Mouse (Mus musculus) spleen, adult 2 months (tissue): ENCODE measurements around the gene Mpzl3. TPM values are rescaled to one million over a fixed set of nuclear protein-coding genes. Genes with fewer than 3 reads are reported as not detected.

Experiments
- DNase-seq, 2 experiments: peaks; one replicate each; pipeline versions ENCODE4 v3.0.0 to v3.0.0-alpha.2; 2012 to 2021; ENCODE audit warnings: low spot score in 2 of 2, low read depth in 1 of 2
- H3K27ac ChIP-seq: fragments of 200-500 bp; 2 replicates; pipeline ENCODE4 v1.5.1; 2012; ENCODE audit warnings: low read length, inconsistent platforms; ENCODE audit not compliant: insufficient read depth
- H3K27me3 ChIP-seq: fragments of 200-500 bp; 2 replicates; pipeline ENCODE4 v1.6.1; 2012; ENCODE audit warnings: mild to moderate bottlenecking, moderate library complexity, low read length, inconsistent platforms; ENCODE audit not compliant: control insufficient read depth, insufficient read depth
- H3K36me3 ChIP-seq: fragments of 200-500 bp; 2 replicates; pipeline ENCODE4 v1.6.1; 2012; ENCODE audit warnings: mild to moderate bottlenecking, low read length, inconsistent platforms; ENCODE audit not compliant: control insufficient read depth, insufficient read depth
- H3K4me1 ChIP-seq: fragments of 200-500 bp; 2 replicates; pipeline ENCODE4 v1.6.1; 2011; ENCODE audit warnings: inconsistent platforms; ENCODE audit not compliant: control insufficient read depth, insufficient read depth, insufficient read length
- H3K4me3 ChIP-seq: fragments of 200-500 bp; 2 replicates; pipeline ENCODE4 v1.5.1; 2011; ENCODE audit warnings: mild to moderate bottlenecking, inconsistent platforms; ENCODE audit not compliant: insufficient read depth, insufficient read length; ENCODE audit errors: extremely low read depth
- CTCF ChIP-seq: fragments of 200-500 bp; IDR thresholded peaks from 2 replicates; pipeline ENCODE4 v1.5.1; 2011; ENCODE audit warnings: mild to moderate bottlenecking, inconsistent platforms; ENCODE audit not compliant: insufficient read depth, insufficient read length, insufficient replicate concordance; ENCODE audit errors: extremely low read depth
- POLR2A ChIP-seq: fragments of 200-500 bp; IDR thresholded peaks from 2 replicates; pipeline ENCODE4 v1.6.1; 2011; ENCODE audit warnings: low read depth, low read length, inconsistent platforms
- WGBS: fragments of 180-500 bp; shearing (Covaris S2); methylation state at CpG from one replicate; pipeline ENCODE4 v1.1.7; 2018; 5-methylcytosine and 5-hydroxymethylcytosine counted together
- polyA plus RNA-seq: library from polyadenylated mRNA; depleted of rRNA; stranded (reverse); fragments of >200 nt; gene quantifications from 2 replicates; pipeline ENCODE4 v1.2.3, GENCODE M21; 2012

Mpzl3 gene
- polyA plus RNA-seq, 1 experiment = 1.7 TPM

- 49% methylated on average over 5 of the region's 5 CpGs for WGBS
- no peaks in the 10 kb centered on the region; the same call in 1 of the 2 replicates for H3K27me3 ChIP-seq
- peak overlapping the region; percentile 31; the same call in 1 of the 2 replicates for H3K27ac ChIP-seq
- no peaks in the 10 kb centered on the region for H3K4me1 ChIP-seq
- H3K36me3 ChIP-seq = no peaks in the 10 kb centered on the region
- no peak overlapping the region for H3K4me3 ChIP-seq
- no peak for DNase-seq
- TF ChIP-seq CTCF (no peak), POLR2A (no peak)
Observed at GRCm38 (mm10) chr9:45058304-45058940, 3.4 kb downstream of the Mpzl3 start.

- Histone ChIP-seq H3K36me3 (no peaks in the 10 kb centered on the region), H3K4me1 (no peaks in the 10 kb centered on the region), H3K4me3 (no peak overlapping the region), H3K27ac (no peak overlapping the region), H3K27me3 (no peaks in the 10 kb centered on the region)
- 82% methylated on average over 7 of the region's 7 CpGs for WGBS
- DNase-seq = no peak
- TF ChIP-seq CTCF (no peak), POLR2A (no peak)
Observed at GRCm38 (mm10) chr9:45060151-45060550, 5.2 kb downstream of the Mpzl3 start.

GRCm38 (mm10) chr9:45062677-45063076 lies 7.7 kb downstream of the Mpzl3 start:
- Histone ChIP-seq H3K27ac (no peak overlapping the region), H3K4me3 (no peak overlapping the region), H3K27me3 (no peaks in the 10 kb centered on the region), H3K36me3 (peaks cover 1% of the 10 kb centered on the region; the same call in 1 of the 2 replicates), H3K4me1 (no peaks in the 10 kb centered on the region)
- WGBS = 15% methylated on average over 3 of the region's 3 CpGs
- no peak for DNase-seq
- no peak for TF ChIP-seq POLR2A
- no peak for TF ChIP-seq CTCF

- 88% methylated on average over 6 of the region's 6 CpGs for WGBS
- H3K36me3 ChIP-seq = peaks cover 3% of the 10 kb centered on the region; the same call in 1 of the 2 replicates
- DNase-seq = no peak
- TF ChIP-seq POLR2A (no peak), CTCF (no peak)
- no peak overlapping the region for H3K4me3 ChIP-seq
- H3K27me3 ChIP-seq = no peaks in the 10 kb centered on the region
- H3K27ac ChIP-seq = no peak overlapping the region
- no peaks in the 10 kb centered on the region for H3K4me1 ChIP-seq
Observed at GRCm38 (mm10) chr9:45064421-45064820, 9.4 kb downstream of the Mpzl3 start.

GRCm38 (mm10) chr9:45066735-45067134 lies 11.7 kb downstream of the Mpzl3 start:
- Histone ChIP-seq H3K36me3 (peaks cover 4% of the 10 kb centered on the region; the same call in 1 of the 2 replicates), H3K27me3 (no peaks in the 10 kb centered on the region), H3K4me3 (no peak overlapping the region), H3K27ac (no peak overlapping the region), H3K4me1 (no peaks in the 10 kb centered on the region)
- no peak for DNase-seq
- TF ChIP-seq POLR2A = no peak
- TF ChIP-seq CTCF = no peak
- 84% methylated on average over 4 of the region's 4 CpGs for WGBS

GRCm38 (mm10) chr9:45071800-45072199 lies 16.8 kb downstream of the Mpzl3 start:
- Histone ChIP-seq H3K27me3 (no peaks in the 10 kb centered on the region), H3K4me3 (no peak overlapping the region), H3K36me3 (peaks cover 4% of the 10 kb centered on the region; the same call in 1 of the 2 replicates), H3K27ac (no peak overlapping the region), H3K4me1 (no peaks in the 10 kb centered on the region)
- DNase-seq = no peak
- no peak for TF ChIP-seq POLR2A
- no peak for TF ChIP-seq CTCF
- 75% methylated on average over 3 of the region's 3 CpGs for WGBS

- Histone ChIP-seq H3K36me3 (no peaks in the 10 kb centered on the region), H3K4me1 (peaks cover 20% of the 10 kb centered on the region), H3K27ac (no peak overlapping the region), H3K27me3 (no peaks in the 10 kb centered on the region), H3K4me3 (no peak overlapping the region)
- DNase-seq = no peak
- TF ChIP-seq POLR2A (no peak), CTCF (no peak)
- 32% methylated on average over 3 of the region's 3 CpGs for WGBS
Observed at GRCm38 (mm10) chr9:45077859-45078258, 22.9 kb downstream of the Mpzl3 start.
